Mouse (Mus musculus): ENCODE data around the gene Olfr70. TPM values are rescaled to one million over a fixed set of nuclear protein-coding genes. Genes with fewer than 3 reads are reported as not detected.

The Olfr70 gene
- polyA plus RNA-seq, 1 experiment, result not detected

- DNase-seq (ENCODE audit: low spot score), result no peak
These were observed 44.8 kb downstream of the Olfr70 start for GRCm38 (mm10) chr4:43655656-43656338.

- no peak for DNase-seq (ENCODE audit: low spot score)
These were observed 47.2 kb downstream of the Olfr70 start, which contains the start of gene Spag8 for GRCm38 (mm10) chr4:43653161-43654015. Spag8 (minus strand) TSS chr4:43653594.

- DNase-seq (ENCODE audit: low spot score), result no peak
These were observed 47.9 kb downstream of the Olfr70 start for GRCm38 (mm10) chr4:43652726-43653125.

GRCm38 (mm10) chr4:43649783-43650182 is 50.8 kb downstream of the Olfr70 start:
- DNase-seq (ENCODE audit: low spot score), result no peak

Other genes with a start within 250 kb of the Olfr70 start
- 2.4 and 4.6 TPM in 2 replicates for gene Cd72, start 246.2 kb downstream of the Olfr70 start, polyA plus RNA-seq (2012; rRNA removed)
- 0.22 and 0.41 TPM in 2 replicates for gene Sit1, start 217.1 kb downstream of the Olfr70 start, polyA plus RNA-seq (2012; rRNA removed)
- 272 and 290 TPM in 2 replicates for gene Ccdc107, start 207.9 kb downstream of the Olfr70 start, polyA plus RNA-seq (2012; rRNA removed)
- 14.7 and 26.0 TPM in 2 replicates for gene Arhgef39, start 201.1 kb downstream of the Olfr70 start, polyA plus RNA-seq (2012; rRNA removed)
- 1.3 and 1.9 TPM in 2 replicates for gene Car9, start 193.8 kb downstream of the Olfr70 start, polyA plus RNA-seq (2012; rRNA removed)
- 3,808 and 5,340 TPM in 2 replicates for gene Tpm2, start 177.0 kb downstream of the Olfr70 start, polyA plus RNA-seq (2012; rRNA removed)
- 57.7 and 77.0 TPM in 2 replicates for gene Creb3, start 138.5 kb downstream of the Olfr70 start, polyA plus RNA-seq (2012; rRNA removed)
- gene Tln1, start 138.1 kb downstream of the Olfr70 start, polyA plus RNA-seq (2012; rRNA removed), result 124 and 153 TPM in 2 replicates
- gene Rgp1, start 122.1 kb downstream of the Olfr70 start, polyA plus RNA-seq (2012; rRNA removed), result 34.9 and 35.1 TPM in 2 replicates
- gene Gba2, start 121.9 kb downstream of the Olfr70 start, polyA plus RNA-seq (2012; rRNA removed), result 15.1 and 16.8 TPM in 2 replicates
- 0.44 TPM in 1 of 2 replicates, not detected in the other for gene Msmp, start 116.3 kb downstream of the Olfr70 start, polyA plus RNA-seq (2012; rRNA removed)
- 54.7 and 69.7 TPM in 2 replicates for gene Npr2, start 68.9 kb downstream of the Olfr70 start, polyA plus RNA-seq (2012; rRNA removed)
- 1.0 and 1.3 TPM in 2 replicates for gene Spag8, start 47.2 kb downstream of the Olfr70 start, polyA plus RNA-seq (2012; rRNA removed)
- gene Hint2, start 44.3 kb downstream of the Olfr70 start, polyA plus RNA-seq (2012; rRNA removed), result 107 and 112 TPM in 2 replicates
- 8.3 and 12.6 TPM in 2 replicates for gene Tmem8b, start 31.8 kb downstream of the Olfr70 start, polyA plus RNA-seq (2012; rRNA removed)
- gene Fam221b, start 31.7 kb downstream of the Olfr70 start, polyA plus RNA-seq (2012; rRNA removed), result 0.41 and 0.51 TPM in 2 replicates
- gene Olfr71, start 9.4 kb upstream of the Olfr70 start, polyA plus RNA-seq (2012; rRNA removed), result not detected in 2 replicates
- gene Hrct1, start 26.4 kb upstream of the Olfr70 start, polyA plus RNA-seq (2012; rRNA removed), result 5.2 and 7.8 TPM in 2 replicates
- gene Spaar, start 29.2 kb upstream of the Olfr70 start, polyA plus RNA-seq (2012; rRNA removed), result 1.2 and 1.6 TPM in 2 replicates
- gene Olfr159, start 70.2 kb upstream of the Olfr70 start, polyA plus RNA-seq (2012; rRNA removed), result not detected in 2 replicates
- gene Olfr156, start 123.1 kb upstream of the Olfr70 start, polyA plus RNA-seq (2012; rRNA removed), result not detected in 2 replicates
- gene Olfr157, start 139.4 kb upstream of the Olfr70 start, polyA plus RNA-seq (2012; rRNA removed), result not detected in 2 replicates
- not detected in 2 replicates for gene Olfr155, start 150.8 kb upstream of the Olfr70 start, polyA plus RNA-seq (2012; rRNA removed)
- 25.8 and 26.0 TPM in 2 replicates for gene Reck, start 174.7 kb upstream of the Olfr70 start, polyA plus RNA-seq (2012; rRNA removed)

All from urinary bladder, adult 2 months (tissue).